Mouse (Mus musculus) v-Abl transformed pro-B cells (cell line): Measurements from ENCODE around the gene H2-M1.

Experiments used
- in situ Hi-C, 2 experiments: fragments of 400-800 bp; cut with MboI; formaldehyde crosslinking; loops; one replicate each; pipeline ENCODE4 v1.15.1; 2025; ENCODE audit not compliant: unreplicated experiment in 2 of 2

The H2-M1 gene

GRCm38 (mm10) chr17:36672119-36672518 lies at the start of gene H2-M1:
H2-M1 (minus strand) TSS chr17:36672219.
- in situ Hi-C loops = no loop called here

- in situ Hi-C loops = no loop called here
Measured at GRCm38 (mm10) chr17:36697693-36698092, 25.7 kb upstream of the H2-M1 start.

- in situ Hi-C loops = no loop called here
Measured at GRCm38 (mm10) chr17:36642566-36642965, 29.5 kb downstream of the H2-M1 start, which contains the start of gene H2-M9. H2-M9 (minus strand) TSS chr17:36642666.
